Mouse (Mus musculus): Measurements from ENCODE around the gene Slc15a1.

GRCm38 (mm10) chr14:121417594-121417993, 87.5 kb downstream of the Slc15a1 start:
- TF ChIP-seq USF1 (IDR thresholded peaks at IDR 0.05; ENCODE audit: low read depth), result no peak
- TF ChIP-seq CTCF (IDR thresholded peaks at IDR 0.05; ENCODE audit: control insufficient read depth, insufficient read depth, insufficient read length), result no peak
- no peak for TF ChIP-seq MAX (IDR thresholded peaks at IDR 0.05)
- TF ChIP-seq CEBPB (IDR thresholded peaks at IDR 0.05; ENCODE audit: low read depth), result peak; percentile 76

Measured in C2C12 (cell line).